Mouse (Mus musculus): ENCODE measurements around the gene Papss2.
"Not testable (repeated sequence)": the region's sequence is repeated elsewhere in the genome, so short reads cannot be mapped to it uniquely, and the experiment has no call there.

Gene Papss2

DNA sequence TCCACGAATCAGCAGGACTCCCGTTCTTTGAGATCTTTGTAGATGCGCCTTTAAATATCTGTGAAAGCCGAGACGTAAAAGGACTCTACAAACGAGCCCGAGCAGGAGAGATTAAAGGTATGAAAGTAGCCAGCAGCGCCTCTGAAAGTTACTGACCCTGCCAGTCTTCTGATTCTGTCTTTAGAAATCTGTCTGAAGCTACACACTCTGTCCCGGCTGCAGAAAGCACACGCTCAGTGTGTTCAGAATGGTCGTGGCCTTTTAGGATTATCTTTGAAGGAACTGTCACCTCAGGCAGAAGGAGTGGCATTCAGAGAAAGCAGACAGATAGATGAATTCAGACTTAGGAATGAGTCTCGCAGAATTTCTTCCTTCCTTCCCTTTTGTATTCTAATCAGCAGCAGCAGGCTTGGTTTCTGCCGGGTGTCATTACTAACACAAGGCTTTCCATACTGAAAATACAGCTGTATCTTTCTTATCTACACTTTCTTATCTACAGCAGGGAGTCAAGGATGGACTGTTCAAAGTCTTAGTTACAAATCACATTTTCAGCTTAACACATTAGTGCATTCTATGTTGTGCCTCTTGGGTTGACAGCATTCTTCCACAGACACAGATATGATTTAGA lies 42.8 kb downstream of the Papss2 start:
- DNase-seq (ENCODE audit: low read depth) = no peak

- DNase-seq (ENCODE audit: low read depth) = no peak
Measured at GRCm38 (mm10) chr19:32641535-32641934, 45.9 kb downstream of the Papss2 start.

- no peak for DNase-seq (ENCODE audit: low read depth)
Measured at GRCm38 (mm10) chr19:32641995-32642394, 46.4 kb downstream of the Papss2 start.

DNA sequence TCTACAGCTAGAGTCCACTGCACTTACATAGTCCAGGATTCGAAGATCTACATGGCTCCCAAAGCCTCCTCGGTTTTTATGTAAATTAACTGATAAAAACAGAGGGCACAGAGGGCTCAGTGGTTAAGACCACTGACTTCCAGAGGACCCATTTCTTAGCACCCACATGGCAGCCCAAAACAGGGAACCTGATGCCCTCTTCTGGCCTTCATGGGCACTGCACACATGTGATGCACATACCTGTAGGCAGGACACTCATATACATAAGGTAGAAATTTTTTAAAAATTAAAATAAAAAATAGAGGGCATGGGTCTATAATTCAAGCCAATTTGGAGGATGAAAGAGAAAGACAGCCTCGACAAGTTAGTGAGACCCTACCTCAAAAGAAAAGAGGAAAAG lies 48.1 kb downstream of the Papss2 start:
- DNase-seq (ENCODE audit: low read depth) = no peak

DNA sequence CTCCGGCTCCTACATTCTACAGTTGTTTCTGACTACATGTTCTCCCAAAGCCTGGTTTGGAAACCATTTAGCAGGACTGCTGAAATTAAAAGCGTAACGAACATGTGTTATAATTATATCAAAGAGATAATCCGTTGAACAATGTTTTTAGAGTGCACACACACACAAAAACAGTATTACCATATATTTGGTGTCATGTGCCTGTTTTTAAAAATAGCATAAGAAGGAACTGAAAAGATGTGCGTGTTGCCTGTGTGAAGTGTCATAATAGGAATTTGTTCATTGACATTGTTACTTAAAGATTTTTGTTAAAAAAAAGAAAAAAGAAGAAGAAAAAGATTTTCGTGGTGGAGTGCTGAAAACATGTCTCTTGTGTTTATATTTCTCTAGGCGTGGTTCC lies 50.3 kb downstream of the Papss2 start:
- DNase-seq (ENCODE audit: low read depth) = no peak

DNA sequence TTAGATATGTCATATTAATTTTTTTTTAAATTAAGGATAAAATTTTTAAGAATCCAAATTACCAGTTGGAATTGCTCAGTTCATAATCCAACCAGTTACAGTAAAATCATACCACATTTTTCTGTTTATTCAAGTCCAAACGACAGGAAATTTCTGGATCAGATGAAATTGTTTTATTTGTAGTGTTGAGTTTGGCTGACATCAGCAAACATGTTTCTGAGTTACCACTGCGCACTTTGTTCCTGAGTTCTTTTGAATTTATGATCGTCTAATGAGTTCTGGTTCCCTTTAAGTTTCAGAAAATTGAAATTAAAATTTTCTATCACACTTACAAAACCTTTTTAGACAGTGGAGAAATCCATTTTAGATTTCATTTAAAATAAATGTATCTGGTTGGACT lies 50.8 kb downstream of the Papss2 start:
- DNase-seq (ENCODE audit: low read depth) = no peak

DNA sequence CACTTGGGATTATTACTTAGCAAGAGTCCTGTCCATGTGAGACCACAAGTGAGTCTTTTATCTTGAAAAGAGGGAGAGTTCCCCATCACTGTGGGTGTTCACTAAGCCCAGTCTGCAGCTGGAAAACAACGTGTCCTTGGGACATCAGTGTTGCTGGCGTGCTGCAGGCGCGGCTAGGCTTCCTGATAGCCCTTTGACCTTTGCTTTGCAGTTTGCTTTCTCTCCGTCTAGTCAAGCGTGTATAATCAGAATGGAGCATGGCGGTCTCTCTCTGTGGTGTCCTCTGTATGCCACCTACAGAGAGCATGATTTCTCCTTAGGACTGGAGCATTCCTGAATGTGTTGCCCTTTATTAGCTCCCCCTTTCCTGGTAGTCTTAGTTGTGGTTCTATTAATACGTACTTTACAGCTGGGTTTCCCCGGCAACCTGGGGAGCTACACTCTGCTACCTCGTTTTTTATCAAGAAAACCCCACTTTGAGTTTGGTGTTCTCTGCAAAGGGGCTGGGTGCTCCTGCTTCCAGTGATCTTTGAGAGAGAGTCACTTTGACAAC lies 52.5 kb downstream of the Papss2 start:
- no peak for DNase-seq (ENCODE audit: low read depth)

DNA sequence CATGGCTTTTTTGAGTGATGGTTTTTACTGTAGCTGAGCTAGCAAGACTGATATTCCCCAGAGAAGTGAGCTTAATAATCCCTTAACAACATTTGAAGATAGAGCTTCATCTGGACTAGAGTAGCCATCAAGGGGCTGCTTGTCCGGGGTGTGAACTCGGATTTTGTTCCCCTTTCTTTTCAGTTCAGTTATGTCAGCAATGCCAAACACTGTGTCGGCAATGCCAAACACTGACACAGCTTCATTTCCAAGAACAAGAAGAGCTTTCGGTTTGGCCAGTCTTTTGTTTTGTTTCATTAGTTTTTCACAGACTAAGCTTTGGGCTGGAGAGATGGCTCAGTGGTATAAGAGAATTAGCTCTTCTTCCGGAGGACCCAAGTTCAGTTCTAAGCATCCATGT lies 55.5 kb downstream of the Papss2 start:
- no peak for DNase-seq (ENCODE audit: low read depth)

DNA sequence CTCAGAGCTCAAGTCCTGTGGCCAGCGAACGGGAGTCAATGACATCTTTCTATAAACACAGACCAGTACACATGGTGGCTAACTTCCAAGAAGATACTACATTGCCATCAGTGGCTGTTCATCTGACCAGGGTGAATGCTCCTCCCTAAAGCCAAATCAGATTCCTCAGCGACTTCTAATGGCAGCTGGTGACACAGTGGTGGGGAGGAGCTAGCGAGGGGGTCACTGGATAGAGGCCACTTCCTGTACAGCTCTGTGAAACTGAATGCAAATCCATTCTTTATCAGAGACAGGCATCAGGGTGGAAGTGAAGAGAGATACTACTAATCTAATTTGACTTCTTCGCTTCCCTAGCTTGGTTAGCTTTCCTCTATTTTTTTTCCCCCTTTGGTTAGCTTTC lies 57.5 kb downstream of the Papss2 start:
- DNase-seq (ENCODE audit: low read depth) = no peak

DNA sequence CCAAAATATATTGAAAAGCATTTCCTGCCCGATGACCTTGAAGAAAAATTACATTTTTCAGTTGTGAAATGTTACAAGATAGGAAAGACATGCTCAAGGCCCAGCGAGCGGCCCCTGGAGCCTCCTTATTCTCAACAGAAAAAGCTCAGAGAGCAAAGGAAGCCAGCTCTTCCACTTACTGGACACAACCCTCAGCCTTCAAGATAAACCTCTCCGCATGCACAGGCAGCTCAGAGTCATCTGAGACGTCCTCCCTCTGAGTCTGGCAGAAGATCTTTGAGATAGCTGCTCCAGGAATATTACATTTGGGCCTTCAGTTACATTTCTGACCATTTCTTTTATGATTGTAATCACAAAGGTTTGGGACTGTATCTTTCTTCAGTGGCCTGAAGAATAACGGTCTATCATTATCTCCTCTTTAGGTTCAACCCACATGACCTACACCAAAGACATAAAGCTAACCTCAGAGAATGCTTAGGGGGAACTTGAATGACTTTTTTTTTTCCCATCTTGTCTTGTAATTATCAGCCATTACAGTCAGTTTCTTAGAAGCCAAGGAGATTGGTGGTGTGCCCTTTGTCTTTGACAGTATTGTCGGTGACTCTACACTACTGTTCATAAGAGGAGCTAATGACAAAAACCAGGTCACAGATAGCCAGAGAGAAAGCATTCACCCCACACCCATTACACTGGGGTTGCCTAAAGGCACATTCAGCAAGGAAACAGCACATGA lies 58.2 kb downstream of the Papss2 start:
- DNase-seq (ENCODE audit: low read depth) = no peak

DNA sequence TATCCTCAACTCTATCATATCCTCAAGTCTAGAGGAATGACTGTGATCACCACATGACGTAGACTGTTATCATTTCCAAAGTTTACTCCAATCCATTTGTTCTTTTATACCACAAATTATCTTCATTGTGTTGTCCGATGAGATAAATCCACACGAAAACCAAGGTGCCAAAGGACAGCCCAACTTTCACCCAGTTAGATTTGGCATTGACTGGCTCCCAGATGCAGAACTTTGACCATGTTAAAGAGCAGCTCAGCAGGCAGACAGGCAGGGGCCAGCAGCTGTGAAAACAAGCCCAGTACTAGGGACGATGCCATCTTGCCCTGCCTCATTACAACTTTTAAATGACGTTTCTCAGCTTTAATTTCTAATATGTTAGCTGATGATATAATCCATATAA lies 63.8 kb downstream of the Papss2 start:
- no peak for DNase-seq (ENCODE audit: low read depth)

DNA sequence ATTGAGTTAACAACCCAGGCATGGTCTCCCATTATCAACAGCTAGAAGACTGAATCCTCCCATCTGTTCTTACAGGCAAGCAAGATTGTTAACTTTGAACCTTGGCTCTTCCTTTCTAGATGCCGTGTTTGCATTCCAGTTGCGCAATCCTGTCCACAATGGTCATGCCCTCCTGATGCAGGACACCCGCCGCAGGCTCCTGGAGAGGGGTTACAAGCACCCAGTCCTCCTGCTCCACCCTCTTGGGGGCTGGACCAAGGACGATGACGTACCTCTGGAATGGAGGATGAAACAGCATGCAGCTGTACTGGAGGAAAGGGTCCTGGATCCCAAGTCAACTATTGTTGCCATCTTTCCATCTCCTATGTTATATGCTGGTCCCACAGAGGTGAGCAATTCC lies 67.3 kb downstream of the Papss2 start:
- no peak for DNase-seq (ENCODE audit: low read depth)

DNA sequence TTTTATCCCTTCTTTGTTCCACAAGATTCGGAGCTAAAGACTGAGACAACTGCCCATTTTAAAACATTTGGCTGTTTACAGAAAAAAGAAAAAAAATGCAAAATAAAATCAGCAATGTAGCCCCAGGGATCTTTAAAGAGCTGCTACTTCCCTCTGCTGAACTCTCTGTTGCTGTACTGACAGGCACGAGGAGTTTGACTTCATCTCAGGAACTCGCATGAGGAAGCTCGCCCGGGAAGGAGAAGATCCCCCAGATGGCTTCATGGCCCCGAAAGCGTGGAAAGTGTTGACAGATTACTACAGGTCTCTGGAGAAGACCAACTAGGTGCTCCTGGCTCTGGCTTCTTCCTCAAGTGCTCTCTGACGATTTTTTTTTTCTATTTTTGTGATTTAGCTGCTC lies 69.7 kb downstream of the Papss2 start:
- DNase-seq (ENCODE audit: low read depth) = no peak

DNA sequence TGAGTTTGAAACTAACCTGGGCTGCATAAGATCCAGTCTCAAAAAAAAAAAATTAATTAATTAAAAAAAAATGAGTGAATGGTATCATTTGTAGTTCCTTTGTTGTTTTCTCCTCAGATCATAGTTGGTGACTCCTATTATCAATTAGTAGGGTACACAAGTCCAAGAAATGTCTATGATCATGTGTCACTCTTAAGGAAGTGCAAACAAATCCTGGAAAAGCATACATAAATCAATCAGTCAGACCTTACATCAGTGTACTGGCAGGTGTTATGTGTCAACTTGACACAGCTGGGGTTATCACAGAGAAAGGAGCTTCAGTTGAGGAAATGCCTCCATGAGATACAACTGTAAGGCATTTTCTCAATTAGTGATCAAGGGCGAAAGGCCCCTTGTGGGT lies 72.2 kb downstream of the Papss2 start:
- DNase-seq (ENCODE audit: low read depth) = not testable (repeated sequence)

GRCm38 (mm10) chr19:32675766-32676165 lies 80.2 kb downstream of the Papss2 start:
- no peak for DNase-seq (ENCODE audit: low read depth)

- DNase-seq (ENCODE audit: low read depth) = no peak
Measured at GRCm38 (mm10) chr19:32680894-32681293, 85.3 kb downstream of the Papss2 start.

DNA sequence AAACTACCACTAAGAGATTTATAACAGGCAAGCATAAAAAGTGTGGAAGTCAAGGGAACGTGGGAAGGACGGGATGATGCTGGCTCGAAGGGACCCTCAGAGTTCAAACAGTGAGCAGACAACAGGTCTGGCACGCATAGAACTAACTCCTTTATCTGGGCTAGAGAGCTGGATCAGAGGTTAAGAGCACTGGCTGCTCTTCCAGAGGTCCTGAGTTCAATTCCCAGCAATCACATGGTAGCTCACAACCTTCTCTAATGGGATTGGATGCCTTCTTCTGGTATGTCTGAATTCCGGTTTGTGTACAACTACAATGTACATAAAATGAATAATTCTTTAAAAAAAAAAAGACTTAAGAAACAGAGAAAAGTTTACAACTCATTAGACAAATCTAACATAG lies 87.5 kb downstream of the Papss2 start:
- no peak for DNase-seq (ENCODE audit: low read depth)

DNA sequence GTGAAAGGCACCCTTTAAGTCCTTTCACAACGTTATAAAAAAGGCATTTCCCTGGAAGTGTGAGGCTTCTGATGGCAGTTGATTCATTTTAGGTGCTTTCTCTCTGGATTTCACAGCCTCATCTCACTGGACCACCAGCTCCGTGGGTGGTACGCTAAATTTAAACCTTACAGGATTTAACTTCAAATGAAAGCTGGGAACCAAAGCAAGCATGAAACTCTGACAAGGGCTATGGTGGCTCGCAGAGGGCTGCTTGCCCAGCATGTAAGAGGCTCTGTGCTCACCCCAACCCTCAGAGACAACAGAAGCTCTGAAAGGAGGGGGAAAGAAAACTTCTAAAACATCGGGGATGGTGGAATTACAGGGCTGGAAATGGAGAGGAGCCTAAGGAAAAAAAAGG lies 92.1 kb downstream of the Papss2 start:
- DNase-seq (ENCODE audit: low read depth) = no peak

DNA sequence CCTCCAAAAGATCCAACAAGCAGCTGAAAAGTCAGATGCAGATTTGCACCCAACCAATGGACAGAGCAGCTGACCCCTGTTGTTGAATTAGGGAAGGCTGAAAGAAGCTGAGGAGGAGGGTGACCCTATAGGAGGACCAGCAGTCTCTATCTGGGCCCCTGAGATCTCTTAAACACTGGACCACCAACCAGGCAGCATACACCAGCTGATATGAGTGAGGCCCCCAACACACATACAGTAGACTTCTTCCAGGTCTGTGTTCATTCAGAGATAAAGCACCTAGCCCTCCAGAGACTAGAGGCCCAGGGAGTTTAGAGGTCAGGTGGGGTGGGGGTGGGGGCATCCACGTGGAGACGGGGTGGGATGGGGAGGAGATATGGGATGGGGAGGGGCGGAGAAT lies 92.6 kb downstream of the Papss2 start:
- DNase-seq (ENCODE audit: low read depth) = not testable (repeated sequence)

DNA sequence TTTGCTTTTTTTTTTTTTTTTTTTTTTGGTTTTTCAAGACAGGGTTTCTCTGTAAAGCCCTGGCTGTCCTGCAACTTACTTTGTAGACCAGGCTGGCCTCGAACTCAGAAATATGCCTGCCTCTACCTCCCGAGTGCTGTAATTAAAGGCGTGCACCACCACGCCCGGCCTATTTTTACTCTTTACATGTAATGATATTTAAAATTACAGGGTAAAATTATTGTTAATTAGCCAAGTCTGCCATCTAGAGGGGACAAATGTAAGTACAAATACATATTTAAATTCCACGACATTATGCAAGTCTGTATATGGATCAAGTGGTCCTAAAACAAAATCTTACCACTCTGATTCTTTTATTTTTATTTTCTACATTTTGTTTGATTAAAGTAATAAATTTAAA lies 94.1 kb downstream of the Papss2 start:
- peak; percentile 61 for DNase-seq (ENCODE audit: low read depth)

- DNase-seq (ENCODE audit: low read depth) = no peak
Measured at GRCm38 (mm10) chr19:32696674-32697073, 101.1 kb downstream of the Papss2 start.

GRCm38 (mm10) chr19:32702191-32702590 lies 106.6 kb downstream of the Papss2 start:
- DNase-seq (ENCODE audit: low read depth) = no peak

- DNase-seq (ENCODE audit: low read depth) = no peak
Measured at GRCm38 (mm10) chr19:32708996-32709395, 113.4 kb downstream of the Papss2 start.

DNA sequence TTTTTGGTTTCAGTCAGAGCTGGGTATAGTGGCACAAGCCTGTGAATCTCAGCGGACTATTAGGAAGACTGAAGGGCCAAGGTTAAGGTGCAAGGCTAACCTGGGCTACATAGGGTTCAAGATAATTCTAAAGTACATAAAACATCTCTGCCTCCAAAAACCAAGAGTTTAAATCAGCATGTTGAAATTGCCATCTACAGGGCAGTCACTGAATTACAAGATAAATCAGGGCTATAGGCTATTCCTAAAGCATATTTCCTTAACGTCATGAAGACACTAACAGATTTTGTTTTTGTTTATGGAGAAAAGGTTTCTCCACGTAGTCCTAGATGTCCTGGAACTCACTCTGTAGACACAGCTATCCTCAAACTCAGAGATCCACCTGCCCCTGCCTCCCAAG lies 114.7 kb downstream of the Papss2 start:
- DNase-seq (ENCODE audit: low read depth) = peak; percentile 37

Measured in c-Kit-positive CD71-positive TER-119-negative erythroid progenitor cells, embryonic 14.5 days (primary cell).